13 mouse cellular contexts compared by ENCODE assay signal in genomic region chr6:71801714-71802094, GRCm38 (mm10). TPM values are rescaled to one million over a fixed set of nuclear protein-coding genes. Genes with fewer than 3 reads are reported as not detected.
DNase-seq lines count a peak whose midpoint lies in the region; ATAC-seq lines count a peak whose summit lies in the region.
"Had no signal": no experiment of that assay in that cellular context is flagged by ENCODE, and none has a peak within 500 bp of the region (broad histone marks: within the 10 kb centered on the region; RNA-seq: fewer than 3 reads in every experiment).

No protein-coding gene starts in this region.

- peak overlapping the region; percentile 55 for H3K4me2 ChIP-seq in liver, embryonic 13.5 days
- H3K4me2 ChIP-seq in hindbrain, embryonic 13.5 days: no peak overlapping the region
- H3K4me2 ChIP-seq: limb, embryonic 12.5 days; neural tube, embryonic 13.5 days had no signal

- 0 out of 2 replicates have a peak, but pooled peaks cover 2% of the 10 kb centered on the region for H3K27me3 ChIP-seq in liver, embryonic 13.5 days
- H3K27me3 ChIP-seq in hindbrain, embryonic 13.5 days: no peaks in the 10 kb centered on the region
- H3K27me3 ChIP-seq: limb, embryonic 12.5 days; neural tube, embryonic 13.5 days had no signal

- WGBS in liver, embryonic 13.5 days (ENCODE audit: insufficient replicate concordance): 47% methylated on average over 10 of the region's 10 CpGs
- 75% methylated on average over 10 of the region's 10 CpGs for WGBS in hindbrain, embryonic 13.5 days

- H3K4me1 ChIP-seq in liver, embryonic 13.5 days (replicated peaks): peaks cover 54% of the 10 kb centered on the region
- 0 out of 2 replicates have a peak, but pooled peaks cover 3% of the 10 kb centered on the region for H3K4me1 ChIP-seq in hindbrain, embryonic 13.5 days (replicated peaks)
- H3K4me1 ChIP-seq: limb, embryonic 12.5 days had no signal

- ATAC-seq in liver, embryonic 13.5 days (ENCODE audit: low read depth): peak; percentile 52
- no peak for ATAC-seq in hindbrain, embryonic 13.5 days (ENCODE audit: low FRiP score)

- H3K9ac ChIP-seq in liver, embryonic 13.5 days: peak overlapping the region; percentile 55
- H3K9ac ChIP-seq in hindbrain, embryonic 13.5 days: no peak overlapping the region
- H3K9ac ChIP-seq: limb, embryonic 12.5 days; neural tube, embryonic 13.5 days had no signal

- peak overlapping the region; percentile 85 for H3K27ac ChIP-seq in liver, embryonic 13.5 days
- no peak overlapping the region for H3K27ac ChIP-seq in hindbrain, embryonic 13.5 days
- H3K27ac ChIP-seq: limb, embryonic 12.5 days; neural tube, embryonic 13.5 days had no signal

- no peaks in the 10 kb centered on the region for H3K9me3 ChIP-seq in liver, embryonic 13.5 days (replicated peaks)
- H3K9me3 ChIP-seq in hindbrain, embryonic 13.5 days: no peaks in the 10 kb centered on the region
- H3K9me3 ChIP-seq: limb, embryonic 12.5 days; neural tube, embryonic 13.5 days had no signal

- H3K36me3 ChIP-seq in liver, embryonic 13.5 days: no peaks in the 10 kb centered on the region
- peaks cover 49% of the 10 kb centered on the region for H3K36me3 ChIP-seq in hindbrain, embryonic 13.5 days
- H3K36me3 ChIP-seq: limb, embryonic 12.5 days had no signal

- DNase-seq in cerebellum, postnatal 14 days: peak; percentile 52 to 59
- DNase-seq in cerebellum, adult 18-20 months: no peak
- DNase-seq in ZHBTc4 (ENCODE audit: low read depth, low spot score): peak; percentile 33
- peak; percentile 62 for DNase-seq in layer of hippocampus, adult 9-11 months
- no peak for DNase-seq in liver, embryonic 13.5 days
- no peak for DNase-seq in gastrocnemius, postnatal 10 days
- no peak for DNase-seq in adrenal gland, postnatal 10 days
- DNase-seq: cerebellum, adult 11 months; kidney, adult 18-20 months; thymus, postnatal 25 days had no signal

- peak overlapping the region; percentile 24 for H3K4me3 ChIP-seq in liver, embryonic 13.5 days (replicated peaks)
- H3K4me3 ChIP-seq in hindbrain, embryonic 13.5 days: no peak overlapping the region
- H3K4me3 ChIP-seq: limb, embryonic 12.5 days; neural tube, embryonic 13.5 days had no signal

RNA-seq across cellular contexts. Expression of gene Mrpl35, which starts 25.1 kb away (rescaled TPM):
- 78.1 and 86.8 TPM in 2 replicates for polyA plus RNA-seq in liver, embryonic 13.5 days (2015; fragmentation: Nextera tagmentation; extraction: Ambion mirVana)
- total RNA-seq in gastrocnemius, postnatal 10 days (2021): 10 to 100 TPM; 28.5 to 29.8 TPM
- 10 to 100 TPM; 54.7 to 62.4 TPM for total RNA-seq in adrenal gland, postnatal 10 days (2021)
- 42.2 and 47.1 TPM in 2 replicates for polyA plus RNA-seq in hindbrain, embryonic 13.5 days (2015; fragmentation: Nextera tagmentation; extraction: Ambion mirVana)

RNA-seq across cellular contexts. Expression of gene Immt, which starts 29.4 kb away (rescaled TPM):
- polyA plus RNA-seq in liver, embryonic 13.5 days (2015; fragmentation: Nextera tagmentation; extraction: Ambion mirVana): 158 and 161 TPM in 2 replicates
- total RNA-seq in gastrocnemius, postnatal 10 days (2021): 100 to 1,000 TPM; 203 to 246 TPM
- total RNA-seq in adrenal gland, postnatal 10 days (2021): 100 to 1,000 TPM; 382 to 423 TPM
- polyA plus RNA-seq in hindbrain, embryonic 13.5 days (2015; fragmentation: Nextera tagmentation; extraction: Ambion mirVana): 165 and 167 TPM in 2 replicates

Comparison
In these comparisons a context has a peak if more than half of its experiments do, and no peak if none do; other contexts are left out.
1. DNase-seq: peak in cerebellum, postnatal 14 days (2 of 2), ZHBTc4 (single experiment) and layer of hippocampus, adult 9-11 months (single experiment); none in cerebellum, adult 18-20 months (0 of 2), liver, embryonic 13.5 days (single experiment), gastrocnemius, postnatal 10 days (single experiment) and adrenal gland, postnatal 10 days (single experiment).